8 mouse cellular contexts compared by ENCODE assay signal in genomic region chr6:23457748-23458147, GRCm38 (mm10).
DNase-seq lines count a peak whose midpoint lies in the region; ATAC-seq lines count a peak whose summit lies in the region.

No protein-coding gene starts in this region.

- ATAC-seq in heart, embryonic 11.5 days (replicated peaks; ENCODE audit: insufficient number of reproducible peaks, low FRiP score, low TSS enrichment): no peak
- ATAC-seq in activated CD4-positive, CD25-positive, alpha-beta regulatory T cell, adult 4 months: peak; percentile 52

- H3K9me3 ChIP-seq in heart, embryonic 11.5 days (replicated peaks; ENCODE audit: control insufficient read depth, low read length): no peaks in the 10 kb centered on the region

- no peaks in the 10 kb centered on the region for H3K27me3 ChIP-seq in heart, embryonic 11.5 days (ENCODE audit: control insufficient read depth, insufficient read depth, low read length)

- intact Hi-C loops in gastrocnemius, postnatal 14 days (cut with DNase I; ENCODE audit: low total_unique reads): no loop called here

- H3K4me2 ChIP-seq in heart, embryonic 11.5 days: no peak overlapping the region

- no peaks in the 10 kb centered on the region for H3K4me1 ChIP-seq in heart, embryonic 11.5 days (ENCODE audit: control insufficient read depth, insufficient read depth, low read length)

- H3K4me3 ChIP-seq in heart, embryonic 11.5 days (ENCODE audit: low read depth, low read length): no peak overlapping the region

- no peak overlapping the region for H3K27ac ChIP-seq in heart, embryonic 11.5 days (ENCODE audit: low read depth, low read length)

- H3K9ac ChIP-seq in heart, embryonic 11.5 days (ENCODE audit: low read depth, low read length): no peak overlapping the region

- H3K36me3 ChIP-seq in heart, embryonic 11.5 days (ENCODE audit: control insufficient read depth, insufficient read depth, low read length): no peaks in the 10 kb centered on the region

- 3% methylated on average over 5 of the region's 5 CpGs for WGBS in heart, embryonic 11.5 days (ENCODE audit: insufficient replicate concordance)

- DNase-seq in heart, adult 18-20 months: peak; percentile 20 to 49
- peak; percentile 65 to 82 for DNase-seq in cerebellum, postnatal 25 days
- peak; percentile 32 for DNase-seq in gastrocnemius, postnatal 14 days
- peak; percentile 78 to 79 for DNase-seq in layer of hippocampus, postnatal 10 days (ENCODE audit: low spot score in 2 of 2)
- DNase-seq in lung, postnatal 4 days: peak; percentile 20 to 54
- DNase-seq in right cerebral cortex, postnatal 25 days: peak; percentile 26

Comparison
In these comparisons a context has a peak if more than half of its experiments do, and no peak if none do; other contexts are left out.
1. DNase-seq: peak in every context shown above with its lines; median percentile 78 in layer of hippocampus, postnatal 10 days; 74 in cerebellum, postnatal 25 days; 37 in lung, postnatal 4 days; 34 in heart, adult 18-20 months; 32 in gastrocnemius, postnatal 14 days; 26 in right cerebral cortex, postnatal 25 days.